Mouse (Mus musculus) NIH3T3 (cell line): ENCODE measurements around the gene Mblac2.
A peak's percentile ranks its signal among the peaks of the same experiment; 100 is the strongest.
"Not testable (repeated sequence)": the region's sequence is repeated elsewhere in the genome, so short reads cannot be mapped to it uniquely, and the experiment has no call there.

ENCODE experiments used
- DNase-seq: peaks from one replicate; pipeline ENCODE4 v3.0.0-alpha.2; 2012; ENCODE audit warnings: low read depth

Gene Mblac2

GRCm38 (mm10) chr13:81710775-81711545 is at the start of gene Mblac2, which contains the start of gene Polr3g:
Gene Mblac2, plus strand, starts transcription at chr13:81711341.
Gene Polr3g, minus strand, starts transcription at chr13:81711013.
- peak; percentile 94 for DNase-seq

GRCm38 (mm10) chr13:81663566-81664330 is 47.4 kb upstream of the Mblac2 start:
- DNase-seq: no peak

GRCm38 (mm10) chr13:81664331-81664698 is 46.8 kb upstream of the Mblac2 start:
- peak; percentile 73 for DNase-seq

GRCm38 (mm10) chr13:81667713-81668112 is 43.4 kb upstream of the Mblac2 start:
- DNase-seq: no peak

- DNase-seq: no peak
Measured at GRCm38 (mm10) chr13:81675333-81675732, 35.8 kb upstream of the Mblac2 start.

- DNase-seq: no peak
Measured at GRCm38 (mm10) chr13:81683107-81683506, 28.0 kb upstream of the Mblac2 start.

GRCm38 (mm10) chr13:81684258-81684657 is 26.9 kb upstream of the Mblac2 start:
- peak; percentile 62 for DNase-seq

GRCm38 (mm10) chr13:81684884-81685283 is 26.3 kb upstream of the Mblac2 start:
- peak; percentile 64 for DNase-seq

GRCm38 (mm10) chr13:81689587-81689986 is 21.6 kb upstream of the Mblac2 start:
- DNase-seq: no peak

GRCm38 (mm10) chr13:81690477-81690876 is 20.7 kb upstream of the Mblac2 start:
- no peak for DNase-seq

GRCm38 (mm10) chr13:81691606-81692005 is 19.5 kb upstream of the Mblac2 start:
- peak; percentile 11 for DNase-seq

- DNase-seq: no peak
Measured at GRCm38 (mm10) chr13:81694446-81694845, 16.7 kb upstream of the Mblac2 start.

GRCm38 (mm10) chr13:81703148-81703547 is 8.0 kb upstream of the Mblac2 start:
- DNase-seq: no peak

GRCm38 (mm10) chr13:81703621-81704020 is 7.5 kb upstream of the Mblac2 start:
- DNase-seq: no peak

- DNase-seq: no peak
Measured at GRCm38 (mm10) chr13:81706311-81706710, 4.8 kb upstream of the Mblac2 start.

GRCm38 (mm10) chr13:81709805-81710204 is 1.3 kb upstream of the Mblac2 start:
- no peak for DNase-seq

- no peak for DNase-seq
Measured at GRCm38 (mm10) chr13:81710266-81710665, 875 bp upstream of the Mblac2 start.

- DNase-seq: peak; percentile 26
Measured at GRCm38 (mm10) chr13:81711546-81712371, 618 bp downstream of the Mblac2 start.

GRCm38 (mm10) chr13:81713896-81714295 is 2.8 kb downstream of the Mblac2 start:
- DNase-seq: no peak

- not testable (repeated sequence) for DNase-seq
Measured at GRCm38 (mm10) chr13:81728141-81728540, 17.0 kb downstream of the Mblac2 start.

GRCm38 (mm10) chr13:81729102-81729501 is 18.0 kb downstream of the Mblac2 start:
- DNase-seq: no peak

GRCm38 (mm10) chr13:81730362-81730761 is 19.2 kb downstream of the Mblac2 start:
- no peak for DNase-seq
